Mouse (Mus musculus): ENCODE results near the gene Ubc.
"Not testable (repeated sequence)": the region's sequence is repeated elsewhere in the genome, so short reads cannot be mapped to it uniquely, and the experiment has no call there.

Ubc gene

DNA sequence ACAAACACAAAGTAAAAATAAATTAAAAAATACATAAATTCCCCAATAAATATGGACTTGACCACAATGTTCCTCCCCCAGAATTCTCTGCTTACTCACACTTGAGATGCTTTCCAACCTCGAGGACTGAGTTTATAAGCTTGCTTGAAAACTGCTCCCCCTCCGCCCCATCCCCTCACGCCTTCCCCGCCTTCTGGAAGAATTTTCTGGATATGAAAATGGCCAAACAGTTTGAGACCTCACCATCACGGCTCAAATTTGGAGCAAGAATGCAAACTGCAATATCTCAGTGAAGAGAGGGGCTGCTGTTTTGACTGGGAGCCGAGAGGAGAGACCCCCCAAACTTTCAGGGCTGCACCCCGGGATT is 14.5 kb upstream of the Ubc start:
- no peak for DNase-seq (ENCODE audit: low spot score in 2 of 2)

DNA sequence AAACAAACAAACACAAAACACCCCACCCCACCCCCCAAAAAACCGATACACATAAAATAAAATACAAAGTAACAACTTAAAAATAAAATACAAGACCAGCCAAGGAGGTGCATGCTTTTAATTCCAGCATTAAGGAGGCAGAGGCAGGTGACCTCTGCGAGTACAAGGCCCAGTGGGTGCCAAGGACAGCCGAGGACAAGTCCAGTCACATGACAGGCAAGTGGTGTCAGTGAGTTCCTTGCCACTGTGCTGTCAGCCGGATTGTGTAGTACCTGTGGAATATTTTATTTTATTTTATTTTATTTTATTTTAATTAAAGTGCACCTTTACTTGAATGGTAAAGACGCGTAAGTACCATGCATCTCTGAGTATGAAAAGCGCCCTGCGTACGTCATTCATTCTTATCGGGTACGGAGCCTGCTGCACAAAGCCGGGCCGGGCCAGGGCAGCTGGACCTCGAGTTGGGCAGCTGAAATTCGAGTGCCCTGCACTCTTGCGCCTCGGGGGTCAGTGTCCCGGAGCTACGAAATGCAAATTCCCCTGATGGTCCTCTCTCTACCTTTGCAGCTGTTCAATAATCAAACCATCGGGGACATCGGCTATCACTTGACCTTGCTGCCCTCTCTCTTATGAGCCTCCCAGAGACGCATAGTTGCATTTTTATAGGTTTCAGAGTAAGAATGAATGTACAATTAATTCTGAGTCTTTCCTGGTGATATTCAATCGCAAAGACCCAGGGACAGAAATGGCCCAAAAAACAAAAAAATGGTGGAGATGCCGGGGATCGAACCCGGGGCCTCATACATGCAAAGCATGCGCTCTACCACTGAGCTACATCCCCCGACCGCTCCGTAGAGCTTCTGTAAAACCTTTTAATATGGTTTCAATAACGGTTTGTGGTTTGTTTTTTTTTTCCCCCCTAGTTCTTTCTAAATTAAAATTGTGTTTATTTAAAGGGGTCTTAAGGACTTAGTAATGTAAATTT is 13.8 kb upstream of the Ubc start:
- peak; percentile 86 to 88 for DNase-seq (ENCODE audit: low spot score in 2 of 2)

GRCm38 (mm10) chr5:125402991-125403390 is 13.0 kb upstream of the Ubc start:
- DNase-seq (ENCODE audit: low spot score in 2 of 2): no peak

GRCm38 (mm10) chr5:125402476-125402875 is 12.5 kb upstream of the Ubc start:
- DNase-seq (ENCODE audit: low spot score in 2 of 2): no peak

GRCm38 (mm10) chr5:125400903-125401302 is 10.9 kb upstream of the Ubc start:
- DNase-seq (ENCODE audit: low spot score in 2 of 2): no peak

- DNase-seq (ENCODE audit: low spot score in 2 of 2): no peak
Observed at GRCm38 (mm10) chr5:125395008-125395407, 5.0 kb upstream of the Ubc start.

DNA sequence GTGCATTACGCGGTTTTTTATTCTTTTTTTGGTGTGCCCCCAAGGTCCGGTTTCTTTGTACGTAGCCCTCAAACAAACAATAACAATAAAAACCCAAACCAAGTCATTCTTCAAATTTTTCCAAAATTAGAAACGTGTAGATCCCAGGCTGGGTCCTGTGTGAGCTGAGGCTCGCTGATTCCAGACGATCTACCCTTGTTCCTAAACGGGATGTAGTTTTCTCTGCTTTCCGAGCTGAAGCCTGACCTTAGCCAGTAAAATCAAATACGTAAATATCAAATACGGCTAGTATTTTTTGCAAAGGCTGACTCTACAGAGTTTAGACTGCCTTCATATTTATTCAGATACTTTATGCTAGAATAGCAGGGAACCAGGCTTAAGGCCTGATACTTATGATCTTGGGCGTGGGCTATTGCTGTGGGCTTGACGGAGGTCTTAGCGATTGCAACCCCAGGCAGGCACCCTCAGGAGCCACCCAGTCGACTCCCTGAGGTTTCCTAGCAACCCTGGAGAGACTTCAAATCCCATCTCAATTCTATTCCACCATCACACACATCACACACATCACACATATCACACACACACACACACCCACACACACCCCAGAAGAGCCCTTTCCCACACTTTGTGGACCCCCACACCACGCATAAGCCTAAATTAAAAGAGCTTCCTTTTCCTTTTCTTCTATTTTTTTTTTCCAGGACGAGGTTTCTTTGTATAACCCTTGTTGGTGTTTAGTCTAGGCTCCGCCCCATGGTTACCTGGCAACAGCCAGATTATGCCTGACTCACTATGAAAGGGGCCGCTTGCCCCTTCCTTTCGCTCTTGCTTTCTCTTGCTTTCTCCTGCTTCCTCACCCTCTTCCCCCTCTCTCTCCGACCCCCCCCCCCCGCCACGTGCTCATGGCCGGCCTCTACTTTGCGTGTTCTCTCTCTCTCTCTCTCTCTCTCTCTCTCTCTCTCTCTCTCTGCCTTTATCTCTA is 3.9 kb upstream of the Ubc start:
- peak in 1 of 2 experiments; percentile 82 for DNase-seq (ENCODE audit: low spot score in 2 of 2)

DNA sequence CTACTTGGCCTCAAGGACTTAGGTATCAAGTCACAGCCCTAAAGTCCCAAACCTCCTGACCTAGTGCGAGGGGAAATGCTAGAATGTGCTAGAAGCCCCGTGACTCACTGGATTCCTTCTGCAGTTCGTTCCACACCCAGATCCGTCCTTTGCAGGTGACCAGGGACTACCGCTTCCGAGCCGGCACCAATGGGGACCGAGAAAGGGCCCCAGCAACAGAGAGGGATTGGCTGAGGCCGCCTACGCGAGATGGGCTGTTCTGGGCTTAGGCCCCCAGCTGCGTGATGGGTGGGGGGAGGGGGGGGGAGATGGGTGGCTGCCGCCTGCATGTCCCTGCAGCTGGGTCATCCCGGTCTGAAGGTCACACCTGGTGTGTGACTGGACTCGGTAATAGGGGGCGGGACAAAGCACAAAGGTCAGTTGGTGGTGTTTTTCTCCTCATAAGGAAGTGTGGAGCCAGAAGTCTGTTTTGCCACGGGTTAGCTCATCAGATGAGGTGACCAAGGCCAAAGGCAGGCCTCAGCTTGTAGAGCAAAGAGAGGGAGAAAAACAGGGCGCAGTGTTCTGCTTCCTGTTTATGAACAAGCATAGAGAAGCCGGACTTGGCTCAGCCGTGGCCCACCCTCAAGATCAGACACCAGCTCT is 3.1 kb upstream of the Ubc start:
- DNase-seq (ENCODE audit: low spot score in 2 of 2): peak; percentile 93 to 96

DNA sequence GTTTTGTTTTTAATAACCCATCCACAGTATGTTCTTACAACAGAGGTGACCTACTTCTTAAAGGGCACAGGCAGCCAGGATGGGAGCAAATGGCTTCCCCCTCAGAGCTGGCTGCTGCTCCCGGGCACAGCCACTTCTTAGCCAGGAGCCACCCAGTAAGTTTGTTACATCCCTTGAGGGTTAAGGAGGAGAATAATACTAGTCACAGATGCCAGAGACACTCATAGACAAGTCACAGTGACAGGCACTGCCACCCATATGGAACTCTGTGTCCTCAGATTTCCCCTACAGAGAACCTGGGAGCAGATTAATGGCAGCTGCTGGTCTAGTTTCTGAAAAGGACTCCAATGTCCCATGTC is 2.6 kb upstream of the Ubc start:
- no peak for DNase-seq (ENCODE audit: low spot score in 2 of 2)

DNA sequence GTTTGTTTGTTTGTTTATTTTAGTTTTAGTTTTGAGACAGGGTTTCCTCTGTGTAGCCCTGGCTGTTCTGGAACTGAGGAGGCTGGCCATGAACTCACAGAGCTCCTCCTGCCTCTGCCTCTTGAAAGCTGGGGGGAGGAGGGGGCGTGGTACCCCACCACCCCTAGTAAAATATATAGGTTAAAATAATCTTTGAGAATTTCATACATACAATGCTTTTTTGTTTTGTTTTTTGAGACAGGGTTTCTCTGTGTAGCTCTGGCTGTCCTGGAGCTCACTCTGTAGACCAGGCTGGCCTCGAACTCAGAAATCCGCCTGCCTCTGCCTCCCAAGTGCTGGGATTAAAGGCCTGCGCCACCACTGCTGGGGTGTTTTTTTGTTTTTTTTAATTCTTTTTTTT is 2.2 kb upstream of the Ubc start:
- not testable (repeated sequence) for DNase-seq (ENCODE audit: low spot score in 2 of 2)

GRCm38 (mm10) chr5:125391609-125392008 is 1.6 kb upstream of the Ubc start:
- peak; percentile 86 to 95 for DNase-seq (ENCODE audit: low spot score in 2 of 2)

DNA sequence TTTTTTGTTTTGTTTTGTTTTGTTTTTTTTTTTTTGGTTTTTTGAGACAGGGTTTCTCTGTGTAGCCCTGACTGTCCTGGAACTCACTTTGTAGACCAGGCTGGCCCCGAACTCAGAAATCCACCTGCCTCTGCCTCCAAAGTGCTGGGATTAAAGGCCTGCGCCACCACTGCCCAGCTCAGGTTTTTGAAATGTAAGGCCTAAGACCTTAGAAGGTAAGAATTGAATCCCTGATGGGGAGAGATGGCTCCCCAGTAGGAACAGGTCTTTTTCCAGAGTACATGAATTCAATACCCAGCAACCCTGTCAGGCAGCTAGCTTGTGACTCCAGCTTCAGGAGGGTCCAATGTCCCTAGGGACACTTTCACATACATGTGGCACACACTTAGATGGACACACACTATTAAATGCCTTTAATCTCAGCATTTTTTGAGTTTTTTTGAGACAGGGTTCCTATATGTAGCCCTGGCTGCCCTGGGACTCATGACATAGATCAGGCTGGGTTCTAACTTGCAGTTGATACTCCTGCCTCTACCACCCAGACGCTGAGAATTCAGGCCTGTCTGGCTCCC is 990 bp upstream of the Ubc start:
- no peak for DNase-seq (ENCODE audit: low spot score in 2 of 2)

- peak in 1 of 2 experiments; percentile 81 for DNase-seq (ENCODE audit: low spot score in 2 of 2)
Observed at GRCm38 (mm10) chr5:125389131-125389578, 847 bp downstream of the Ubc start, which contains the start of gene Gm10382. TSS of gene Gm10382 (plus strand) at chr5:125389322.

DNA sequence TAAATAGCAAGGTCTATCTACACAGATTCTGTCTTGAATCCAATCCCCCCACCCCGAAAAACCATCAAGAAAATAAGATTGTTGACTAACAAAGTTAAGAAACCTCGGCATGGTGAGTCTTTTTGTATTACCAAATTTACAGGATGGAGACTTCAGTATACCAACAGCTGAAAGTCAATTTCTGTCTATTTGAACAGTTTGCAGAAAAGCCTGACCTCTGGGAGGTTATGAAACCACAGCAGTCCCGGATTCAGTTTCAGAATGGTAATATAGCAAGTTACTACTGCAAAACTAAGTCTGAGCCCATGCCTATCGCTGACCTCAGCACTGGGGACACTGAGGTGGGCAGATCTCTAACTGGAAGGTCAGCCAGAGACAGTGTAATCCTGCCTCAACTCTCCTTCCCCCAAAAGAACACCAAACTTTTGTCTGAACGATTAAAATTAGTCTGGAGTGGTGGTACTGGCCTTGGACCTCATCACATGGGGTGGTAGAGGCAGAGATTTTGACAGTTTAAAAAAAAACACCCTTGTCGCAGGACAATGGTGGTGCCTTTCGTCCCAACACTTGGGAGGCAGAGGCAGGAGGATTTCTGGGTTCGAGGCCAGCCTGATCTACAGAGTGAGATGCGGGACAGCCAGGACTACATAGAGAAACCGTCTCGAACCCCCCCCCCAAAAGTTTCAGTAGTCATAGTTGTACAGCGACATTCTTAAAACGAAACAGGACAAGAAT is 1.5 kb downstream of the Ubc start:
- DNase-seq (ENCODE audit: low spot score in 2 of 2): no peak

DNA sequence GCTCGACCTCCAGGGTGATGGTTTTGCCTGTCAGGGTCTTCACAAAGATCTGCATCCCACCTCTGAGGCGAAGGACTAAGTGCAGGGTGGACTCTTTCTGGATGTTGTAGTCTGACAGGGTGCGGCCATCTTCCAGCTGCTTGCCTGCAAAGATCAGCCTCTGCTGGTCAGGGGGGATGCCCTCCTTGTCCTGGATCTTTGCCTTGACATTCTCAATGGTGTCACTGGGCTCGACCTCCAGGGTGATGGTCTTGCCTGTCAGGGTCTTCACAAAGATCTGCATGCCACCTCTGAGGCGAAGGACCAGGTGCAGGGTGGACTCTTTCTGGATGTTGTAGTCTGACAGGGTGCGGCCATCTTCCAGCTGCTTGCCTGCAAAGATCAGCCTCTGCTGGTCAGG is 2.7 kb downstream of the Ubc start:
- not testable (repeated sequence) for DNase-seq (ENCODE audit: low spot score in 2 of 2)

DNA sequence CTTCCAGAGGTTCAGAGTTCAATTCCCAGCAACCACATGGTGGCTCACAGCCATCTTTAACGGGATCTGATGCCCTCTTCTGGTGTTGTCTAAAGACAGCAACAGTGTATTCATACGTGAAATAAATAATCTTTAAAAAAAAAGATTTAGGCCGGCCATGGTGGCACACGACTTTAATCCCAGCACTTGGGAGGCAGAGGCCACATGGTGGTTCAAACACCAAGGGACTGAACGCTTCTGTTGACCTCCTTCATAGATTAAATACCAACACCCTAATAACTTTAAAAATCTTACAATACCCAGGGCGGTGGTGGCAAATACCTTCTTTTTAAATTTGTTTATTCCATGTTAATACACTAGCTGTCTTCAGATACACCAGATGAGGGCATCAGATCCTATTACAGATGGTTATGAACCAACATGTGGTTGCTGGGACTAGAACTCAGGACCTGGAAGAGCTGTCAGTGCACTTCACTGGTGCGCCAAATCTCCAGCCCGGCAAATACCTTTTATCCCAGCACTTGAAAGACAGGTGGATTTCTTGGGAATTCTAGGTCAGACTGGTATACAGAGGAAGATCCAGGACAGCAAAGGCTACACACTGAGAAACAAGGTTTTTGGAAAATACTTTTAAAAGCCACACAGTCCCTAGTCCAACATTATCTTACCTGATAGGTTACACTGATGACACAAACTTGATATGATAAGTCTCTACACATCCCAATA is 4.6 kb downstream of the Ubc start:
- no peak for DNase-seq (ENCODE audit: low spot score in 2 of 2)

GRCm38 (mm10) chr5:125384512-125385214 is 5.3 kb downstream of the Ubc start:
- no peak for DNase-seq (ENCODE audit: low spot score in 2 of 2)

DNA sequence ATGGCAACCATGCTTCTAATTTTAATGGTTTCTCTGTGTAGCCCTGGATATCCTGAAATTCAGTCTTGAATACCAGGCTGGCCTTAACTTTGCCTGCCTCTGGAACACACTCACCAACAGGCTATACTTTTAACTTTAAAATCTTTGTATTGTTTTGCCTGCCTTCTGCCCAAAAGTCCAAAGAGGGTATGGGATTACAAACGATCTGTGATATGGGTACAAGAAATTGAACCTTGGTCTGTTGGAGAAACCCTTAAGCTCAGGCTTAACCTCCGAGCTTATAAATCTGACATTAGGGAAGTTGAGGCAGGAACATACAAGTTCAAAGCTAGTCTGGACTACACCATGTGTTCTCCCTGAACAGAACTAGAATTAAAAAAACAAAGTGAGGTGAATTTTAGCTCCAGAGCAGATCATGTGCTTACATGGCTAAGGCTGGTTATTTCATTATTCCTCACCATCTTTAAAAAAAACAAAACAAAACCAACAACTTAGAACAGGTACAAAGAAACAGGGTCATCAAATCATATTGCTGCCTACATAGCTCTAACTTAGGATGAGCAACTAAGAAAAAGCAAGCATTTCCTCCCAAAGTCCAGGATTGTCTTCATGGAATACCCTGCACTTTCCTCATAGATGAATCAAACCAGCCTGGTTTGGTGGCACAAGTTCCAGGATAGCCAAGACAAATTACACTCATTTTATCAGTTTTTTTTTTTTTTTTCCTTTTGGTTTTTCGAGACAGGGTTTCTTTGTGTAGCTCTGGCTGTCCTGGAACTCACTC is 6.2 kb downstream of the Ubc start:
- no peak for DNase-seq (ENCODE audit: low spot score in 2 of 2)
